Comparison of ENCODE assay signal across 15 mouse cellular contexts in genomic region chr10:128980644-128981365, GRCm38 (mm10). TPM values are rescaled to one million over a fixed set of nuclear protein-coding genes. Genes with fewer than 3 reads are reported as not detected.
A peak's percentile ranks its signal among the peaks of the same experiment; 100 is the strongest.
DNase-seq lines count a peak whose midpoint lies in the region; ATAC-seq and TF ChIP-seq lines count a peak whose summit lies in the region.
"Had no signal": no experiment of that assay in that cellular context is flagged by ENCODE, and none has a peak within 500 bp of the region (broad histone marks: within the 10 kb centered on the region; RNA-seq: fewer than 3 reads in every experiment).

No protein-coding gene starts in this region.

- H3K9ac ChIP-seq in heart, embryonic 13.5 days, result no peak overlapping the region
- H3K9ac ChIP-seq in intestine, postnatal 0 days (ENCODE audit: low read depth, low read length), result no peak overlapping the region
- no peak overlapping the region for H3K9ac ChIP-seq in stomach, embryonic 14.5 days (replicated peaks; ENCODE audit: low read depth, low read length)
- H3K9ac ChIP-seq: liver, embryonic 14.5 days had no signal

- H3K27me3 ChIP-seq in heart, embryonic 13.5 days (replicated peaks), result no peaks in the 10 kb centered on the region
- peaks cover 6% of the 10 kb centered on the region for H3K27me3 ChIP-seq in megakaryocyte, embryonic 14.5 days (replicated peaks)
- H3K27me3 ChIP-seq in intestine, postnatal 0 days (replicated peaks; ENCODE audit: control insufficient read depth, insufficient read depth, low read length), result no peaks in the 10 kb centered on the region
- H3K27me3 ChIP-seq in stomach, embryonic 14.5 days (ENCODE audit: control insufficient read depth, insufficient read depth, low read length), result no peaks in the 10 kb centered on the region

- DNase-seq in heart, adult 18-20 months, result no peak
- no peak for DNase-seq in layer of hippocampus, postnatal 36 days
- no peak for DNase-seq in cerebellum, adult 9-10 months
- DNase-seq: cerebellum, postnatal 14 days; thymus, adult 18-20 months had no signal

- TF ChIP-seq CTCF in intestine, postnatal 0 days (IDR thresholded peaks at IDR 0.05; ENCODE audit: low read depth), result no peak

- peaks cover 18% of the 10 kb centered on the region for H3K4me1 ChIP-seq in heart, embryonic 13.5 days
- peaks cover 44% of the 10 kb centered on the region for H3K4me1 ChIP-seq in megakaryocyte, embryonic 14.5 days
- H3K4me1 ChIP-seq in intestine, postnatal 0 days (replicated peaks; ENCODE audit: control insufficient read depth, insufficient read depth, low read length), result no peaks in the 10 kb centered on the region
- no peaks in the 10 kb centered on the region for H3K4me1 ChIP-seq in stomach, embryonic 14.5 days (ENCODE audit: control insufficient read depth, insufficient read depth, low read length)

- H3K9me3 ChIP-seq in heart, embryonic 13.5 days, result no peaks in the 10 kb centered on the region
- H3K9me3 ChIP-seq in megakaryocyte, embryonic 14.5 days, result no peaks in the 10 kb centered on the region
- H3K9me3 ChIP-seq in intestine, postnatal 0 days (ENCODE audit: control insufficient read depth), result no peaks in the 10 kb centered on the region
- no peaks in the 10 kb centered on the region for H3K9me3 ChIP-seq in stomach, embryonic 14.5 days (ENCODE audit: control insufficient read depth, low read depth, low read length)

- peak; percentile 26 for ATAC-seq in heart, embryonic 13.5 days (ENCODE audit: extremely low read depth, insufficient number of reproducible peaks, low FRiP score, low TSS enrichment)
- ATAC-seq in megakaryocyte, adult 5-6 weeks (ENCODE audit: poor library complexity, severe bottlenecking), result no peak
- ATAC-seq in intestine, postnatal 0 days, result peak; percentile 17; the same call in 1 of the 2 replicates
- ATAC-seq in stomach, embryonic 14.5 days (ENCODE audit: insufficient number of reproducible peaks, insufficient read depth, low FRiP score, low read depth), result 0 out of 2 replicates have a peak, but pooled peaks have one; percentile 15
- ATAC-seq: activated CD4-positive, CD25-positive, alpha-beta regulatory T cell, adult 4 months; inflammation-experienced regulatory T-cells, adult 6 months had no signal

- H3K27ac ChIP-seq in heart, embryonic 13.5 days (replicated peaks), result peak overlapping the region; percentile 28; the same call in 1 of the 2 replicates
- H3K27ac ChIP-seq in intestine, postnatal 0 days (ENCODE audit: low read depth, low read length), result no peak overlapping the region
- no peak overlapping the region for H3K27ac ChIP-seq in stomach, embryonic 14.5 days (ENCODE audit: low read length)
- H3K27ac ChIP-seq: liver, embryonic 14.5 days had no signal

- no peaks in the 10 kb centered on the region for H3K36me3 ChIP-seq in heart, embryonic 13.5 days
- no peaks in the 10 kb centered on the region for H3K36me3 ChIP-seq in megakaryocyte, embryonic 14.5 days (replicated peaks; ENCODE audit: low read length)
- H3K36me3 ChIP-seq in intestine, postnatal 0 days (ENCODE audit: control insufficient read depth, insufficient read depth), result no peaks in the 10 kb centered on the region
- H3K36me3 ChIP-seq in stomach, embryonic 14.5 days (ENCODE audit: control insufficient read depth, insufficient read depth, low read length), result no peaks in the 10 kb centered on the region

- no peak overlapping the region for H3K4me2 ChIP-seq in heart, embryonic 13.5 days
- H3K4me2 ChIP-seq in intestine, postnatal 0 days (replicated peaks; ENCODE audit: low read depth), result no peak overlapping the region
- no peak overlapping the region for H3K4me2 ChIP-seq in stomach, embryonic 14.5 days (replicated peaks; ENCODE audit: low read depth, low read length)

- H3K4me3 ChIP-seq in heart, embryonic 13.5 days, result no peak overlapping the region
- H3K4me3 ChIP-seq in megakaryocyte, embryonic 14.5 days (replicated peaks), result peak overlapping the region; percentile 24
- no peak overlapping the region for H3K4me3 ChIP-seq in intestine, postnatal 0 days (ENCODE audit: low read depth, low read length)
- no peak overlapping the region for H3K4me3 ChIP-seq in stomach, embryonic 14.5 days (ENCODE audit: low read depth, low read length)

- WGBS in heart, embryonic 13.5 days, result 38% methylated on average over 3 of the region's 3 CpGs
- 53% methylated on average over 3 of the region's 3 CpGs for WGBS in intestine, postnatal 0 days
- WGBS in stomach, embryonic 14.5 days, result 54% methylated on average over 3 of the region's 3 CpGs

RNA-seq across cellular contexts. Expression of gene Olfr9, which starts 8.4 kb away (rescaled TPM):
- not detected in 2 replicates for polyA plus RNA-seq in heart, embryonic 13.5 days (2015; fragmentation: Nextera tagmentation; extraction: Ambion mirVana)
- not detected for total RNA-seq in heart, adult 18-20 months (2021)
- not detected in 2 replicates for polyA plus RNA-seq in megakaryocyte, embryonic 14.5 days (2012; ENCODE audit: insufficient read depth, low replicate concordance)
- not detected in 2 replicates for total RNA-seq in megakaryocyte, adult 5-6 weeks (2015)
- total RNA-seq in megakaryocyte, adult 5-6 weeks (2017), result not detected in 2 replicates
- not detected in 2 replicates for polyA plus RNA-seq in intestine, postnatal 0 days (2015; fragmentation: Nextera tagmentation; extraction: Ambion mirVana)
- polyA plus RNA-seq in stomach, embryonic 14.5 days (2014; fragmentation: Nextera tagmentation; extraction: Ambion mirVana), result not detected in 2 replicates
- total RNA-seq in layer of hippocampus, postnatal 36 days (2021), result not detected
- total RNA-seq: layer of hippocampus, postnatal 10 days had no signal
- polyA plus RNA-seq: activated CD4-positive, CD25-positive, alpha-beta regulatory T cell, adult 4 months; heart, embryonic 16.5 days; inflammation-experienced regulatory T-cells, adult 6 months; liver, embryonic 14.5 days had no signal

RNA-seq across cellular contexts. Expression of gene Mettl7b, which starts 20.0 kb away (rescaled TPM):
- 0.15 TPM in 1 of 2 replicates, not detected in the other for polyA plus RNA-seq in heart, embryonic 13.5 days (2015; fragmentation: Nextera tagmentation; extraction: Ambion mirVana)
- not detected for total RNA-seq in heart, adult 18-20 months (2021)
- not detected in 2 replicates for polyA plus RNA-seq in megakaryocyte, embryonic 14.5 days (2012; ENCODE audit: insufficient read depth, low replicate concordance)
- total RNA-seq in megakaryocyte, adult 5-6 weeks (2015), result not detected in 2 replicates
- total RNA-seq in megakaryocyte, adult 5-6 weeks (2017), result not detected in 2 replicates
- 232 and 250 TPM in 2 replicates for polyA plus RNA-seq in intestine, postnatal 0 days (2015; fragmentation: Nextera tagmentation; extraction: Ambion mirVana)
- polyA plus RNA-seq in stomach, embryonic 14.5 days (2014; fragmentation: Nextera tagmentation; extraction: Ambion mirVana), result 0.35 TPM in 1 of 2 replicates, not detected in the other
- total RNA-seq in layer of hippocampus, postnatal 36 days (2021), result not detected
- total RNA-seq: layer of hippocampus, postnatal 10 days had no signal
- polyA plus RNA-seq: activated CD4-positive, CD25-positive, alpha-beta regulatory T cell, adult 4 months; inflammation-experienced regulatory T-cells, adult 6 months; liver, embryonic 14.5 days had no signal

RNA-seq across cellular contexts. Expression of gene Olfr763, which starts 29.8 kb away (rescaled TPM):
- not detected in 2 replicates for polyA plus RNA-seq in heart, embryonic 13.5 days (2015; fragmentation: Nextera tagmentation; extraction: Ambion mirVana)
- not detected for total RNA-seq in heart, adult 18-20 months (2021)
- not detected in 2 replicates for polyA plus RNA-seq in megakaryocyte, embryonic 14.5 days (2012; ENCODE audit: insufficient read depth, low replicate concordance)
- total RNA-seq in megakaryocyte, adult 5-6 weeks (2015), result not detected in 2 replicates
- total RNA-seq in megakaryocyte, adult 5-6 weeks (2017), result not detected in 2 replicates
- polyA plus RNA-seq in intestine, postnatal 0 days (2015; fragmentation: Nextera tagmentation; extraction: Ambion mirVana), result not detected in 2 replicates
- polyA plus RNA-seq in stomach, embryonic 14.5 days (2014; fragmentation: Nextera tagmentation; extraction: Ambion mirVana), result not detected in 2 replicates
- total RNA-seq in layer of hippocampus, postnatal 36 days (2021), result not detected
- total RNA-seq: layer of hippocampus, postnatal 10 days had no signal
- polyA plus RNA-seq: activated CD4-positive, CD25-positive, alpha-beta regulatory T cell, adult 4 months; heart, embryonic 16.5 days; inflammation-experienced regulatory T-cells, adult 6 months; liver, embryonic 14.5 days had no signal

RNA-seq across cellular contexts. Expression of gene Itga7, which starts 47.2 kb away (rescaled TPM):
- 2.4 and 2.9 TPM in 2 replicates for polyA plus RNA-seq in heart, embryonic 13.5 days (2015; fragmentation: Nextera tagmentation; extraction: Ambion mirVana)
- total RNA-seq in heart, adult 18-20 months (2021), result 100 to 1,000 TPM; 144 to 148 TPM
- polyA plus RNA-seq in megakaryocyte, embryonic 14.5 days (2012; ENCODE audit: insufficient read depth, low replicate concordance), result 1.1 and 1.9 TPM in 2 replicates
- not detected in 2 replicates for total RNA-seq in megakaryocyte, adult 5-6 weeks (2015)
- total RNA-seq in megakaryocyte, adult 5-6 weeks (2017), result not detected in 2 replicates
- 3.1 and 3.6 TPM in 2 replicates for polyA plus RNA-seq in intestine, postnatal 0 days (2015; fragmentation: Nextera tagmentation; extraction: Ambion mirVana)
- 2.6 and 4.4 TPM in 2 replicates for polyA plus RNA-seq in stomach, embryonic 14.5 days (2014; fragmentation: Nextera tagmentation; extraction: Ambion mirVana)
- total RNA-seq in layer of hippocampus, postnatal 36 days (2021), result 10 to 100 TPM; 30.1 to 35.4 TPM

RNA-seq across cellular contexts. Expression of gene Bloc1s1, which starts 57.0 kb away (rescaled TPM):
- polyA plus RNA-seq in heart, embryonic 13.5 days (2015; fragmentation: Nextera tagmentation; extraction: Ambion mirVana), result 199 and 223 TPM in 2 replicates
- total RNA-seq in heart, adult 18-20 months (2021), result 100 to 1,000 TPM; 194 to 199 TPM
- polyA plus RNA-seq in megakaryocyte, embryonic 14.5 days (2012; ENCODE audit: insufficient read depth, low replicate concordance), result 56.5 and 587 TPM in 2 replicates
- 190 and 212 TPM in 2 replicates for total RNA-seq in megakaryocyte, adult 5-6 weeks (2015)
- 135 and 165 TPM in 2 replicates for total RNA-seq in megakaryocyte, adult 5-6 weeks (2017)
- 248 and 257 TPM in 2 replicates for polyA plus RNA-seq in intestine, postnatal 0 days (2015; fragmentation: Nextera tagmentation; extraction: Ambion mirVana)
- polyA plus RNA-seq in stomach, embryonic 14.5 days (2014; fragmentation: Nextera tagmentation; extraction: Ambion mirVana), result 222 and 236 TPM in 2 replicates
- total RNA-seq in layer of hippocampus, postnatal 36 days (2021), result 10 to 100 TPM; 92.9 to 94.1 TPM

Comparison
In these comparisons a context has a peak if more than half of its experiments do, and no peak if none do; other contexts are left out.
1. RNA of gene Mettl7b, which starts 20.0 kb away (polyA plus RNA-seq): 232 to 250 TPM in intestine, postnatal 0 days; 0.35 TPM in stomach, embryonic 14.5 days, 0.15 TPM in heart, embryonic 13.5 days and not detected in megakaryocyte, embryonic 14.5 days; every median in the first group is over 100 times any median in the second.